Mouse (Mus musculus): ENCODE results near the gene Gm10447.
"Not testable (repeated sequence)": the region's sequence is repeated elsewhere in the genome, so short reads cannot be mapped to it uniquely, and the experiment has no call there.

Gene Gm10447

DNA sequence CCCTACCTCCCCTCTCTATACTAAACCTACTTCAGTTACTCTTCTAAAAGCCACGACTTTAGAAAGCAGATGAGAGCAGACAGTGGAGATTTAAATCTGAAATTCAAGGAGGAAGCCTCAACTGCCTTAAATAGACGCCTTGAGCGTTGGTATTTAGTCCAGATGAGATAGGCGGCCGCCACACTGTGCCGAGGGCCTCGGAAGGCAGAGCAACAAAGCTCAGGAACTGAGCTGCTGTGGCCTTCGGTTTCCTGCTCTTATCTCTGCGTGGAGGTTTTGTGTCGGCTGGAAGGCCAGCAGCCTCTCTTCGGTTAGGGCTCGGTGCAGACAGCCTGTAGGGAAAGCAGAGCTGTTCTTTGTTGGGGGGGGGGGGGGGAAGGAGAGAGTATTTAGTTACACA lies 15.0 kb downstream of the Gm10447 start:
- DNase-seq = no peak

DNA sequence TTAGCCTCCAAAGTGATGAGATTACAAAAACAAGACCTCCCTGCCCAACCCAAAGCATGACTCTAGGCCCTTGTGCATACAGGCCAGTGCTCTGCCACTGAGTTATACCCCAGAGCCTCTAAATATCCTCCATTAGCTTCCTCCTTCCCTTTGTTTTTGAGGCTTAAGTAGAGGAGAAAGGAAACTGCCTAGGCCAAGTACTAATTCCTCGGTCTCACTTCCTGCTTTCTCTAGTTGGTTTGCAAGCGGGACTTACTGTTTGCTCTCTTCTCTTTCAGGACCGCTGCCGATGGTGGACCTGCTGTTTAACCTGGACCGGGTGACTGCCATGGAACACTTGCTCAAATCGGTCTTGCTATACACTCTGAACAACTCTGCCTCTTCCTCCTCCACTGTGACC lies 20.6 kb downstream of the Gm10447 start:
- no peak for DNase-seq

DNA sequence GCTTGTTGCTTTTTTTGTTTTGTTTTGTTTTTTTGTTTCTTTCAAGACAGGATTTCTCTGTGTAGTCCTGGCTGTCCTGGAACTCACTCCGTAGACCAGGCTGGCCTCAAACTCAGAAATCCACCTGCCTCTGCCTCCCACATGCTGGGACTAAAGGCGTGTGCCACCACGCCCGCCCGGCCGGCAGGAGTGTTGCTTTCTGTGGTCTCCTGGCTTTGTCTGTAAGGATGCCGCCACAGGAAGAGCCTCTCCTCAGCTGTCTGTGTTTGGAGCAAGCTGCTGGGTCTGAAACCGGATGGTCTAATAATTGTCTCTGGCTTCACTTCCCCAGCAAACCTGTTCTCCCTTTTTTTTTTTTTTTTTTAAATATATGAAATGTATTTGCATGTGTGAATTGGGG lies 21.4 kb downstream of the Gm10447 start:
- DNase-seq = no peak

DNA sequence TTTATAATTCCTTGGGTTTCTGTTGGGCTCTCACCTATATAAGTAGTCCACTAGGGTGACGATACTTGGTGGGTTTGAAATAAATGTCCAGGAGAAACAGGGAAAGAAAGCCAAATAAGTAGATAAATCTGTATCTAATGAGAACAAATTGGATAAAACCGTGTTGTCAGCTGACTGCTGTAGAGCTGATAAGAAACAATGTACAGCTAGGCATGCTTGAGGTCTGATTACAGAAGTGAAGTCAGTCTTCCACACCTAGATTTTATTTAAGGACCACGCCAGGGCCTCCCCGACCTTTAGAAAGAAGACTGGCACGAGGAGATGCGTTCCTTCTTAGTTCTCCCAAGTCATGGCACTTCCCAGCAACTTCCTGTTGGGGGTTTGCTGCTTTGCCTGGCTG lies 23.9 kb downstream of the Gm10447 start:
- no peak for DNase-seq

DNA sequence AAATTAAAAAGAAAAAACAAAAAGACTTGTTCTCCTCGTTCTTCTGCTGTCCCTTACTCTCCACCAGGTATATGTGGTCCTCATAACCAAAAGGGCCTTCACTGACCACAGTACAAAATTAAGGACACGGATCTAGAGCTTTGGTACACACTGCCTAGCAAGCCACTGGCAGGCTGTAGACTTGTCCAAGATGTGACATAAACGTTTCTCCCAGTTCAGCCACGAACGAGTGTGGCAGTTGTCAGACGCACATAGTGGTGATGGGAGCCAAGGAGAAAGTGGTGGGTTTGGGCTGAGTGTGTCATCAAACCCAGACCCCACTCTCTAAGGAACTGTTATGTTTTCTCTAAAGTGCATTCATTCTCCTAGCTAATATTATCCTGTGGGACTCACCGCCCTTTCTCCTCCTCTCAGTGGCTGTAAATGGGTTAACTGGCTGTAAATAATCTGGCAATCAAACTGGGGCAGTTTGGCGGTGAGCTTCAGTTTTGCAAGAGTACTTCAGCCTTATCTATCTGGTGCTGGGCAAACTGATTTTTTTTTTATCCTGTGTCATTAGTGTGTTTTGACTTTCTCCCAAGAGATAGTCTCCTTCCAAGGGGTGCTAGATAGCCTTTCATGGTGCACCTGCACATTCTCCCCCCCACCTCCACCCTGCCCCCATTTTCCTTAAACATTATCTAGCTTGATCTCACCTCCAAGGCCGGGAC lies 25.4 kb downstream of the Gm10447 start:
- no peak for DNase-seq

DNA sequence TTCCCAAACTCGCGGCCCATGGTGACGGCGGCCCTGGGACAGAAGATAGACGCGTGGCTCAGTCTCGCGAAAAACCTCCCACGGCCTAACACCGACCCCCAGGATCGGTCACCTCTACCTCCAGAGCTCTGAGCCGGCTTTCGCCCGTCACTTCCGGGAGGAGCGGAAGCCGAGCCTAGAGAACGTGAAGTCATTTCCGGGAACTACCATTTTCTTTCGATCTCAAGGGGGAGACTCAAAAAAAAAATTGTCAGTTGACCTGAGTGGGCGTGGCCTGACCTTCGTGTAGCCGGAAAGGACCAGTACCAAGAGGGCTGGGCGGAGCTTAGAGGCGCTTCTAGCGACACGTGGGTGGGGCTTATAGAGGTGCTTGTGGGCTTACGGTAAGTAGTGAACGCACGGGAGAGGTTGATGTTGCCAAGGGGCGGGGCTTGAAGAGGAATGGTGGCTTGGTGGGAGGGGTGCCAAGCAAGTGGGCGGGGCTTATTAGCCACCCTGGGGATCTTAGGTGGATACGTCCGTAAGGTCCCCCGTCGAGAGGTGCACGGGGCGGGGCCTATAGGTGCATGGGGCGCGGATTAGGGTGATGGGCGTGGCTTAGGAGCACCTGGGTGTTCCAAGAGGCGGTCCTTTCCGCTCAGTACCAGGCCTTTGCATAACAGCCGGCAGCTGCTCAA lies 26.1 kb downstream of the Gm10447 start, which contains the start of the genes Uqcrq and Gdf9:
Gene Uqcrq, minus strand, starts transcription at position 162 of the 677 bp plus-strand sequence.
Gene Gdf9, plus strand, starts transcription at position 354 of the 677 bp plus-strand sequence.
- peak; percentile 100 for DNase-seq

DNA sequence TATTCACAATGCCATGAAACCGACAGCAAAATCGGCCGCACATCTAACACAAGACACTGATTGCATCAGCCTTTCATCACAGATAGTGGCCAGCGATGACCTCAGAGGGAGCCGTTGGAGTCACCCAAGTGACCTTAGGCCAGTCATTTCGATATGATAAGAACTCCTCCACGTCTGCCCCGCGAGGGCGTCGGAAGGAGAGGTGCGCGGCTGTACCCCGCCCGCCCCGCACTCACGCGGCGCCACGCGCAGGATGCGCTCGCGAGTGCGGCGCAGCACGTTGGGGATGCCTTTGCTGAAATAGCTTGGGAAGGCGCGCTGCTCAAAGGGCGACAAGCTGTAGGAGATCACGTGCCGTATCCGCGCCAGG lies 26.6 kb downstream of the Gm10447 start:
- DNase-seq = no peak

DNA sequence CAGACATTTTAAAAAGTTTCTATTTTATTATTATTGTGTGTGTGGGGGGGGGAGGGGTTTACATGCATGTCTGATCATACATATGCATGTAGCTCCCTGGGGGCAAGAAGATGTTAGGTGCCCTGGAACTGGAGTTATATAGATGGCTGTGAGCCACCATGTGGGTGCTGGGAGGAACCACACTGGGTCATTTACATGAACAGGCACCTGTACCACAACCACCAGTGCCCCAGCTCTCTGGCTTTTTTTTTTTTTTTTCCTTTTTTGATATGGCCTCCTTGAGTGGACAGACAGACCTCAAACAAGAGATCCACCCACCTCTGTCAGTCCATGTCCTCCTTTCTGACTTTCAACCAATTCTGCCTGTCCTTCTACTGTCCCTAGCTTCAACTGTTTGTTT lies 27.7 kb downstream of the Gm10447 start:
- DNase-seq = no peak

DNA sequence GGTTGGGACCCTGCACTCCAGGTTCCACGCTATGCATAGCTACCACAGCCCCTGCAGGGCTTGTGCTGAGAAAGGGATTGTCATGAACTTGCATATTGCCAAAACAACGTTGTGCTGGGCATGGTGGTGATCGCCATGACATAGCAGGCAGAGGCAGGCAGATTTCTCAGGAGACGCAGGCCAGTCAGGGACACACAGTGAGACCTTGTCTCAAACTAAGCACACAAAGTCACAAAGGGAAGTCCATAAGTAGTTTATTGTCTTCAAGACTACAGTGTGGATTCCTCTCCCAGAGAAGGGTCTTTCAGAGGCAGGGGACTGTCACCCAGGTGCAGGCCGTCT lies 28.2 kb downstream of the Gm10447 start:
- no peak for DNase-seq

DNA sequence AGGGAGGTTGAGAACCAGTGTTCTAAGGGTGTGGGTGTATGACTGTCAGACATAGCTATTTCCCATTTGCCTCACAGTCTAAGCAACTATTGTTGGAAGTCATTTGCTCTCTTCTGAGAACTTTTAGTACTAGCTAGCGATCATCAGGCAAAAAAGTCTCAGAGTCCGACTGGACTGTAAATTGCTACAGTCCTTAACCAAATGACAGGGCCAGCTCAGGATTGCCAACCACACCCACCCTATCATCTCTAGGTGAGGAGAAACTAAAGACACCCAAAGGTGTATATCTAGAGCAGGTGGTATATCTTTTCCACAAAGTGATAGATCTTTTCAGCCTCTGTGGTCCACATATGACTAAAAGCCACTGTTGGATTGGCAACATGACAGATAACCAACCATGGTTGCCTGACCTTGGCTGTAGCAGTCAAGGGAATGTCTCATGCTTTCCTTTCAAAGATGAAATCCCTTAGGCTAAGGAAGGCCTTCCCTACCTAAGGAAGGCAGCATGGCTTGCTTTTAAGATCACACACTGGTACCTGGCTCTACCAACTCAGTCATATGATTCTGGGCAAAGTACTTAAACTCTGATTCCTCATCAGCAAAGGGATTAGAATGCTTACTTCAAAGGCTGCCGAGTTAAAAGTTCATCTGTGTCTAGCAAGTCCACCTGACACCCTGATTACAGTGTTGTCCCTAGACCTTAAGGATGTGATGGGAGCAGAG lies 28.8 kb downstream of the Gm10447 start:
- no peak for DNase-seq

DNA sequence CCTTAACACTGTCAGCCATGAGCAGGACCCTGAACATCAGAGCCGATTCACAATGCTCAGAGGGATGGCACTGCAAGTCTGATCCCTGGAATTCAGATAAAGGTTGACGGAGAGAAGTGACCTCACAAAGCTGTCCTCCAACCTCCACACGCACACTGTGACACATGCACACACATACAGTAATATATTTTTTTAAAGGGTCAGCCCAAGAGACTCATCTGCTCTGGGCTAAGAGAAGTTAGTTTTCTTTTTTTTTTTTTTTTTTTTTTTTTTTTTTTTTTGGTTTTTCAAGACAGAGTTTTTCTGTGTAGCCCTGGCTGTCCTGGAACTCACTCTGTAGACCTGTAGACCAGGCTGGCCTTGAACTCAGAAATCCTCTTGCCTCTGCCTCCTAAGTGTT lies 30.0 kb downstream of the Gm10447 start:
- not testable (repeated sequence) for DNase-seq

DNA sequence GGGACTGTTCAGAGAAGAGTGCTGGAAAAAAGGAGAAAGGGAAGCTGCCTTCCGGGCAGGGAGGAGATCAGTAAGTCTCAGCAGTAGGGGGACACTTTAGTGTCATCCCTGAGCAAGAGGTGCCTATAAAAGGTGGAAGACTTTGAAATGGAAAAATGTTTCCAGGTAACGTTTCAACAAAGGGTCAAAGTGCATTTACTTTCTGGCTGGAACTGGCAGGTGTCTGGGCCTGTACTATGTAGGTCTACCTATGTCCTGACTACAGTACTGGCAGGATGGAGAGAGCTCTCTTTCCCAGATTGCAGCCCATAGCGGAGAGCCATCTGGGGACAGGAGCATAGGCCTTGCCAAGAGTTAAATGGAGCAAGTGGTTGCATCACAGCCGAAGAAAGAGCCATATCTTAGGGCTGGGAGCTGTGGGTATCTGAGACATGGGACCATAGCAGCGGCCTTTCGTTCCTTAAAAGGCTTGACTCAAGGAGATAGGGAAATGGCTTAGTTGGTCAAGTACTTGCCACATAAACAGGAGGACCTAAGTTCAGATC lies 31.1 kb downstream of the Gm10447 start:
- DNase-seq = no peak

DNA sequence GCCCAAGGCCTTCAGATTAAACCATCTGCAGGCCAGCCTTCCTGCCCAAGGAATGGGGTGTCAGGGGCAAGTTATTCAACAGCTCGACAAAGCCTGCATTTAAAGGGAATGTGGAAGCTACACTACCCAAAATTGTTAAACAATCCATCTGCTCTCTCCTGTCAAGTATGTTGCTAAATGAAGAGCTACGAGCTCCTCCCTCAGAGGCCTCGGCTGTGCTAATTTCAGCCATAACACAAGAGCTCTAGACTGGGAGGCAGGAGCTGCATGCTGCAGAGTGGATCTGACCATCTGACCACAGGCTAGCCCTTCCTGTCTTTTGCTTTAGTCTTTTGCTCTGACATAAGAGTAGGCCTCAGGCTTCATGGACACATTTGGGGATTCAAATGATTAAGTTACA lies 31.7 kb downstream of the Gm10447 start:
- no peak for DNase-seq

DNA sequence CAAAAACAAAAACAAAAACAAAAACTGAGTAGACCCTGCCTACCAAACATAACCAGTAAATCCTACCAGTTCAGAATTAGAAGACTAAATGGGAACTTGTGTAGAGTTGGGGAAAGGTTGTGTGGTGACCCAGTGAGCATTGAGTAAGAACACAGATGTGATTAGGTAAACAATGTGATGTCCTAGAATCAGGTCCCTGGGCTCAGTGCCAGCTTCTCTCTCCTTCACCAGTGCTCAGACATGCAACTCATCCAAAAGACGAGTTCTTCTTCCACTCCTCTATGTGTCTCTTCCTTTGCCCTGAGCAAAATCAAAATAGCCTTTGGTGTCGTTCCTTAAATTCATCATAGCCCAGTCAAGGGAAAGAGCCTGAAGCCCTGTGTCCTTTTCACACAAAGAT lies 32.1 kb downstream of the Gm10447 start:
- no peak for DNase-seq

DNA sequence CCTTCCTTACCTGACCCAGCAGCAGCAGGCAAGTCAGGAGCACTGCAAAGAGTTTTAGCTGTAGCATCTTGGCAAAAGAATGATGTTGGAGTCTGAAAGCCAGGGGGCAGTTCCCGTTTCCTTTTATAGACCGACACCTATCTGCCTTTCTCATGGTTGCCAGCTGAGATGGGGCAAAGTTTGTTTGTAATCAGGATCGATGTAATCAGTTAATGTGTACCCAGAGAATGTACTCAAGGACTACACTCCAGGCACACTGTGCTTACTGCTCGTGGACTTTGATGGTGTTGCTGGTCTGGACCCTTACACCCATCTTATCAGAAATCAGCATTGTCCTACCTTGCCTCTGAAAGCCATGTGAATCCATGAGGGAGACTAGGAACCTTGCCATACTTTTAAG lies 33.9 kb downstream of the Gm10447 start, which contains the start of gene Leap2:
Gene Leap2, minus strand, starts transcription at position 135 of the 400 bp plus-strand sequence.
- DNase-seq = peak; percentile 27

DNA sequence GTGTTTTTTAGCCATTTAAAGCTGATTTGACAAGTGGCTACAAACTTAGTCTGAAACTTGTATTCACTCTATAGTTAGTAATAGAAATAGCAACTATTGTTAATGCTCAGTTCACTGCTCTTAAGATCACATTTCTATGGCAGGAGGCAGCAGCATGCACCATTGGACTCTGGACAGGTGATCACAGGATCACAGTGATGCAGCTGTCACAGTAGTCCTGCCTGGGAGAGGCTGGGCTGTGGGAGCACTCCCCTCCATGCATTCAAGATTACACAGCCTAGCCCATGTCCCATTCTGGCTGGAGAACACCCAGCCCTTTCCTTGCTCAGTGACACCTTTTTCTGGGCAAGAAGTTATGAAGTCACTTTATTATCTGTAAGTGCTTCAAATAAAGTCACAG lies 38.9 kb downstream of the Gm10447 start:
- no peak for DNase-seq

DNA sequence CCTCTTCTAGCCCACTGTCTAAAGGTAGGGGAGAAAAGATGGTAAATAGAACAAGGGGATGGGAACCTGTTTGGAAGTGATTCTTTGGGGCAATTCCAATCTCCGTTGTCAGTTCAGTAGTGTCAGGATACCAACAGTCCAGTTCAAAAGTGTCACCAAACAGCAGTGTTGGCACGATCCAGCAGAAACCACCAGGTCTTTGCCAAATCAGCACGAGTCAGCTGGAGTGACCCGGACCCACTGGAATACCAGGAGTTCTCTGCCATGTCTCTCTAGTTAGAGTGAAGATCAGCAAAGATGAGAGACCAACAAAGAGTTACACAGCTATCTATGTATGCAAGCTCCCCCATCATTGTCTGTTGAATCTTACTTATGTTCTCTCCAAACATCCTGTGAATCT lies 43.0 kb downstream of the Gm10447 start:
- no peak for DNase-seq

DNA sequence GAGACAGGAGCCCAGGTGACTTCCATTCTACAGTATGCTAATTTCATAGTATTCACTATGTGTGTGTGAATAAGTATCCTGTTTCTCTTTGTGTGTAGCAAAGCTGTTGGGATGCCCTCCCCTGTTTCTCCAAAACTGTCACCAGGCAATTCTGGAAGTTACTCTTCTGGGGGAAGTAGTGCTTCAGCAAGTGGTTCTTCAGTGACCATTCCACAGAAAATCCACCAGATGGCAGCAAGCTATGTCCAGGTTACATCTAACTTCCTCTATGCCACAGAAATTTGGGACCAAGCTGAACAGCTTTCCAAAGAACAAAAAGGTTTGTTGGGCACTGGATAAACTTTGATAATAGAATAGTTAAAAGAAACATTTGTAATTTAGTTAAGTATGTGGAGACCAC lies 45.2 kb downstream of the Gm10447 start:
- no peak for DNase-seq
